Mouse (Mus musculus): ENCODE results near the gene Pias3.

- TF ChIP-seq CTCF (IDR thresholded peaks at IDR 0.05; ENCODE audit: insufficient read depth, low read depth, low read length) (no peak), POLR2A (IDR thresholded peaks at IDR 0.05; ENCODE audit: insufficient read depth, low read depth, low read length) (no peak)
Observed at GRCm38 (mm10) chr3:96727828-96728633, 31.8 kb downstream of the Pias3 start.
